Mouse (Mus musculus) gastrocnemius, postnatal 14 days (tissue): ENCODE measurements around the gene Dock2. TPM values are rescaled to one million over a fixed set of nuclear protein-coding genes. Genes with fewer than 3 reads are reported as not detected.

ENCODE experiments used
- total RNA-seq, 2 experiments: library from RNA; stranded (reverse); gene quantifications; 2 replicates each; pipeline ENCODE4 v1.2.3; 2021

Dock2 gene
- total RNA-seq, 2 experiments from 2014 or later, result 1.00 to 1.1 TPM

Other genes starting within 250 kb of the Dock2 start
- gene Spdl1, start 49.7 kb upstream of the Dock2 start, total RNA-seq, result 1 to 10 TPM in 1 of 2 experiments, under 1 TPM in 1; 0.80 to 1.1 TPM